Mouse (Mus musculus) T-helper 2 cell (primary cell): Measurements from ENCODE around the gene Ccdc36.

Experiments
- in situ Hi-C: fragments of 300-600 bp; cut with MboI, MseI; formaldehyde crosslinking; loops from one replicate; pipeline ENCODE4 v1.15.1; 2025; ENCODE audit warnings: high pct_unique_total_duplicates

Ccdc36 gene

DNA sequence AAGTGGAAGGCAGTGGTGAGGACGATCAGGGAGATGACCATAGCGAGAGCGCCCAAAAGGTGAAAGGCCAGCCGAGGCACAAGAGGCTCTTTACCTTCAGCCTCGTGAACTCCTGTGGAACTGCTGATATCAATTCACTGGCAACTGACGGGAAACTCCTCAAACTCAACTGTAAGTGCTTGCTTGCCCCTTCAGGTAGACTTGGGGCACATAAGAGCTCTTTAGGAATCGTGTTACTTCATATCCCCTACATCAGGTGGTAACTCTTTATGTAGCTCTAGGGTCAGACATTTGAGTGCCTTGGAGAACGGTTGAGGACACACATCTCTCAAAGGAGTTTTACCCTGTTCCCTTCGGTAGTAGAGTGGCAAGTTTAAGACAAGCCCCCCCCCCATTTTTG, 46.9 kb downstream of the Ccdc36 start:
- in situ Hi-C loops: loop anchor here (10.0 to 25.0 kb wide), 2 partner anchors 57 to 1806 kb away; no protein-coding TSS in a partner anchor

GRCm38 (mm10) chr9:108379294-108379693, 49.0 kb downstream of the Ccdc36 start:
- in situ Hi-C loops: loop anchor here (10.0 to 25.0 kb wide), 2 partner anchors 166 to 1808 kb away; no protein-coding TSS in a partner anchor

GRCm38 (mm10) chr9:108378736-108379135, 49.5 kb downstream of the Ccdc36 start:
- in situ Hi-C loops: loop anchor here (10.0 to 25.0 kb wide), 2 partner anchors 166 to 1809 kb away; no protein-coding TSS in a partner anchor

- in situ Hi-C loops: loop anchor here (10.0 to 25.0 kb wide), 2 partner anchors 167 to 1809 kb away; no protein-coding TSS in a partner anchor
These were observed 50.0 kb downstream of the Ccdc36 start for GRCm38 (mm10) chr9:108378234-108378633.
